Mouse (Mus musculus): ENCODE measurements around the gene Dpp9. TPM values are rescaled to one million over a fixed set of nuclear protein-coding genes. Genes with fewer than 3 reads are reported as not detected.

Gene Dpp9
- total and polyA plus RNA-seq, 3 experiments, result 13.5 to 37.9 (median 23.0) TPM

GRCm38 (mm10) chr17:56182975-56183657, 35.6 kb downstream of the Dpp9 start:
- no peaks in the 10 kb centered on the region for H3K9me3 ChIP-seq (replicated peaks; ENCODE audit: low read length)
- peak overlapping the region; percentile 62 for H3K27ac ChIP-seq (ENCODE audit: insufficient read depth, low read depth)
- H3K4me2 ChIP-seq (ENCODE audit: insufficient read depth, low read depth, poor library complexity, severe bottlenecking), result peak overlapping the region; percentile 29
- in situ Hi-C loops (cut with MboI; ENCODE audit: low pct_ligation_motif_present, low pct_unique_long_range_greater_than_20kb, low sequenced_read_pairs) (no loop called here), dilution Hi-C loops (cut with MboI; ENCODE audit: extremely low pct_ligation_motif_present, extremely low pct_unique_long_range_greater_than_20kb, low sequenced_read_pairs) (no loop called here)
- peaks cover 55 to 75% of the 10 kb centered on the region in 2 experiments for H3K36me3 ChIP-seq (replicated peaks in 1 of 2; ENCODE audit: control insufficient read depth in 1 of 2, insufficient read depth in 1 of 2, low read length in 1 of 2)
- peak; percentile 61 for DNase-seq (ENCODE audit: extremely low read depth)
- H3K79me2 ChIP-seq (replicated peaks; ENCODE audit: control insufficient read depth, extremely low read depth, insufficient read depth, poor library complexity, severe bottlenecking), result peaks cover 17% of the 10 kb centered on the region
- H3K27me3 ChIP-seq (replicated peaks), result no peaks in the 10 kb centered on the region
- H3K4me1 ChIP-seq (ENCODE audit: control insufficient read depth in 1 of 2, insufficient read depth in 2 of 2), result peaks cover 8 to 30% of the 10 kb centered on the region in 2 experiments
- peak overlapping the region; percentile 74 for H3K9ac ChIP-seq (ENCODE audit: insufficient read depth, low read depth)
- H3K4me3 ChIP-seq (replicated peaks in 1 of 3; ENCODE audit: low read depth in 2 of 3, low read length in 2 of 3, poor library complexity in 1 of 3), result peak overlapping the region; percentile 97 to 100 (median 98)
- TF ChIP-seq MXI1 (IDR thresholded peaks at IDR 0.05; ENCODE audit: low read depth, low read length) (peak; percentile 92; the same call in 1 of the 2 replicates), ZNF384 (IDR thresholded peaks at IDR 0.05; ENCODE audit: low read depth, low read length) (no peak), PAX5 (IDR thresholded peaks at IDR 0.05; ENCODE audit: low read length) (no peak), NRF1 (IDR thresholded peaks at IDR 0.05; ENCODE audit: low read depth, low read length) (no peak), ZC3H11A (IDR thresholded peaks at IDR 0.05; ENCODE audit: low read depth, low read length) (no peak), IRF4 (IDR thresholded peaks at IDR 0.05; ENCODE audit: low read depth, low read length) (no peak), TCF12 (IDR thresholded peaks at IDR 0.05; ENCODE audit: low read depth, low read length) (no peak), SIN3A (IDR thresholded peaks at IDR 0.05; ENCODE audit: low read length) (no peak), SMC3 (IDR thresholded peaks at IDR 0.05; ENCODE audit: low read depth, low read length) (no peak; the same call in 1 of the 2 replicates), USF1 (IDR thresholded peaks at IDR 0.05; ENCODE audit: low read depth, low read length) (no peak), CTCF (conservative IDR thresholded peaks at IDR 0.05 in 1 of 2, IDR thresholded peaks at IDR 0.05 in 1 of 2; ENCODE audit: low read depth in 2 of 2, low read length in 2 of 2) (no peak), RCOR1 (conservative IDR thresholded peaks at IDR 0.05; ENCODE audit: low read depth, low read length) (no peak), HCFC1 (IDR thresholded peaks at IDR 0.05; ENCODE audit: low read depth, low read length) (no peak), JUND (conservative IDR thresholded peaks at IDR 0.05; ENCODE audit: low read depth, low read length) (no peak), ETS1 (conservative IDR thresholded peaks at IDR 0.05; ENCODE audit: low read depth, low read length) (no peak), MAX (IDR thresholded peaks at IDR 0.05; ENCODE audit: low read length) (no peak), JUN (IDR thresholded peaks at IDR 0.05; ENCODE audit: insufficient read depth, low read depth, low read length) (no peak), TBP (conservative IDR thresholded peaks at IDR 0.05; ENCODE audit: low read depth, low read length) (0 out of 2 replicates have a peak, but pooled peaks have one; percentile 51), CHD1 (IDR thresholded peaks at IDR 0.05; ENCODE audit: low read depth, low read length) (no peak), E2F4 (IDR thresholded peaks at IDR 0.05; ENCODE audit: insufficient replicate concordance, low read depth, low read length) (no peak), NELFE (IDR thresholded peaks at IDR 0.05; ENCODE audit: low read depth, low read length) (peak; percentile 63), MYC (IDR thresholded peaks at IDR 0.05; ENCODE audit: low read depth, low read length) (peak; percentile 74; the same call in 1 of the 2 replicates), CHD2 (IDR thresholded peaks at IDR 0.05; ENCODE audit: low read length) (no peak), EP300 (IDR thresholded peaks at IDR 0.05; ENCODE audit: low read length) (no peak), POLR2AphosphoS2 (IDR thresholded peaks at IDR 0.05; ENCODE audit: low read depth, low read length) (no peak), UBTF (IDR thresholded peaks at IDR 0.05; ENCODE audit: low read depth, low read length) (no peak), ELF1 (IDR thresholded peaks at IDR 0.05; ENCODE audit: low read depth, low read length) (no peak), ZKSCAN1 (IDR thresholded peaks at IDR 0.05; ENCODE audit: borderline replicate concordance, low read depth, low read length) (no peak), BHLHE40 (IDR thresholded peaks at IDR 0.05; ENCODE audit: low read depth, low read length) (no peak), MAFK (IDR thresholded peaks at IDR 0.05; ENCODE audit: insufficient replicate concordance, low read length) (no peak), POLR2A (IDR thresholded peaks at IDR 0.05; ENCODE audit: low read depth, low read length) (peak; percentile 68), KAT2A (IDR thresholded peaks at IDR 0.05; ENCODE audit: insufficient replicate concordance, low read length) (no peak), RAD21 (IDR thresholded peaks at IDR 0.05; ENCODE audit: low read depth, low read length) (no peak), ZMIZ1 (IDR thresholded peaks at IDR 0.05; ENCODE audit: low read depth, low read length) (peak; percentile 49; the same call in 1 of the 2 replicates), GABPA (IDR thresholded peaks at IDR 0.05; ENCODE audit: insufficient replicate concordance, low read depth, low read length) (no peak), USF2 (conservative IDR thresholded peaks at IDR 0.05; ENCODE audit: low read depth, low read length) (no peak), MEF2A (IDR thresholded peaks at IDR 0.05; ENCODE audit: borderline replicate concordance, low read depth, low read length) (no peak), MAZ (IDR thresholded peaks at IDR 0.05; ENCODE audit: low read depth, low read length) (no peak)
